Mouse (Mus musculus) brain, embryonic 14.5 days (tissue): ENCODE data around the gene Rhbdf2.

ENCODE experiments used
- CTCF ChIP-seq: fragments of 200-500 bp; IDR thresholded peaks from 2 replicates; pipeline ENCODE4 v1.5.1; 2012; ENCODE audit warnings: inconsistent platforms, mild to moderate bottlenecking, moderate library complexity, borderline replicate concordance; ENCODE audit not compliant: insufficient read depth, insufficient read length; ENCODE audit errors: extremely low read depth
- POLR2A ChIP-seq: fragments of 200-500 bp; IDR thresholded peaks from 2 replicates; pipeline ENCODE4 v1.6.1; 2012; ENCODE audit warnings: mild to moderate bottlenecking, inconsistent platforms, borderline replicate concordance; ENCODE audit not compliant: poor library complexity, insufficient read depth, insufficient read length, severe bottlenecking; ENCODE audit errors: extremely low read depth

DNA sequence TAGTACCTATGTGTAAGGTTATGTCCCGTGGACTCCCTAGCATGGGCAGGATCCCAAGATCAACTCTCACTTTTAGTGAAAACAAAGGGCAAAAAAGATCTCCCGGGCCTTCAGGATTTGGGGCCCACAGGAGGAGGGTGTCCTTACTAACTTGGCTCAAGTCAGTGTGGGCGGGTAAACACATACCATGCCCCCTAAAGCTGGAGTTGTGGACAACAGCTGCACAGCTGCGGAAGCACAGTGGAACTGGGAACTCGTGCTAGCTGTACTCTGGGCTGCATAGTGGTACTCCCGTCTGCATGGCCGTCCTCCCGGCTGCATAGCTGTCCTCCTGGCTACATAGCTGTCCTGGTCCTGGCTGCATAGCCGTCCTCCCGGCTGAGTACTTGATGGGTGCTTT, 31.4 kb upstream of the Rhbdf2 start:
- TF ChIP-seq CTCF (no peak), POLR2A (no peak)
